Mouse (Mus musculus) kidney, postnatal 0 days (tissue): ENCODE results near the gene Dnaic1. TPM values are rescaled to one million over a fixed set of nuclear protein-coding genes. Genes with fewer than 3 reads are reported as not detected.

Experiments used
- polyA plus RNA-seq: library from polyadenylated mRNA; unstranded; fragments of >200 nt; fragmentation: Nextera tagmentation; extraction: Ambion mirVana; gene quantifications from 2 replicates; pipeline ENCODE4 v1.2.1, GENCODE M21; 2015

Gene Dnaic1
- polyA plus RNA-seq, 1 experiment from 2014 or later: 1.3 TPM

Other genes with a start within 250 kb of the Dnaic1 start
- gene Ubap1, start 220.8 kb upstream of the Dnaic1 start, polyA plus RNA-seq: 53.7 and 54.8 TPM in 2 replicates
- gene Kif24, start 104.9 kb upstream of the Dnaic1 start, polyA plus RNA-seq: 2.0 and 2.4 TPM in 2 replicates
- gene Nudt2, start 104.6 kb upstream of the Dnaic1 start, polyA plus RNA-seq: 57.2 and 61.7 TPM in 2 replicates
- gene AI464131, start 66.7 kb upstream of the Dnaic1 start, polyA plus RNA-seq: 5.3 and 6.1 TPM in 2 replicates
- 0.43 and 0.68 TPM in 2 replicates for gene 1110017D15Rik, start 52.4 kb upstream of the Dnaic1 start, polyA plus RNA-seq
- 2.3 and 2.9 TPM in 2 replicates for gene Fam219a, start 237 bp upstream of the Dnaic1 start, polyA plus RNA-seq
- 20.2 and 23.9 TPM in 2 replicates for gene Enho, start 70.5 kb downstream of the Dnaic1 start, polyA plus RNA-seq
- 8.6 and 8.7 TPM in 2 replicates for gene Cntfr, start 127.3 kb downstream of the Dnaic1 start, polyA plus RNA-seq
- 157 and 159 TPM in 2 replicates for gene Il11ra1, start 130.2 kb downstream of the Dnaic1 start, polyA plus RNA-seq
- 63.3 and 65.2 TPM in 2 replicates for gene Rpp25l, start 143.8 kb downstream of the Dnaic1 start, polyA plus RNA-seq
- 152 and 154 TPM in 2 replicates for gene Dctn3, start 153.4 kb downstream of the Dnaic1 start, polyA plus RNA-seq
- 0.08 and 0.14 TPM in 2 replicates for gene Arid3c, start 161.4 kb downstream of the Dnaic1 start, polyA plus RNA-seq
- gene Galt, start 185.5 kb downstream of the Dnaic1 start, polyA plus RNA-seq: 72.1 and 75.2 TPM in 2 replicates
- 58.4 and 64.4 TPM in 2 replicates for gene Sigmar1, start 186.4 kb downstream of the Dnaic1 start, polyA plus RNA-seq
- 39.1 and 42.1 TPM in 2 replicates for gene Ccl27a, start 204.5 kb downstream of the Dnaic1 start, polyA plus RNA-seq